Mouse (Mus musculus) cerebellum, adult 11 months (tissue): ENCODE data around the gene Runx3.

Experiments used
- DNase-seq: peaks from one replicate; pipeline ENCODE4 v3.0.0; 2022

Gene Runx3

DNA sequence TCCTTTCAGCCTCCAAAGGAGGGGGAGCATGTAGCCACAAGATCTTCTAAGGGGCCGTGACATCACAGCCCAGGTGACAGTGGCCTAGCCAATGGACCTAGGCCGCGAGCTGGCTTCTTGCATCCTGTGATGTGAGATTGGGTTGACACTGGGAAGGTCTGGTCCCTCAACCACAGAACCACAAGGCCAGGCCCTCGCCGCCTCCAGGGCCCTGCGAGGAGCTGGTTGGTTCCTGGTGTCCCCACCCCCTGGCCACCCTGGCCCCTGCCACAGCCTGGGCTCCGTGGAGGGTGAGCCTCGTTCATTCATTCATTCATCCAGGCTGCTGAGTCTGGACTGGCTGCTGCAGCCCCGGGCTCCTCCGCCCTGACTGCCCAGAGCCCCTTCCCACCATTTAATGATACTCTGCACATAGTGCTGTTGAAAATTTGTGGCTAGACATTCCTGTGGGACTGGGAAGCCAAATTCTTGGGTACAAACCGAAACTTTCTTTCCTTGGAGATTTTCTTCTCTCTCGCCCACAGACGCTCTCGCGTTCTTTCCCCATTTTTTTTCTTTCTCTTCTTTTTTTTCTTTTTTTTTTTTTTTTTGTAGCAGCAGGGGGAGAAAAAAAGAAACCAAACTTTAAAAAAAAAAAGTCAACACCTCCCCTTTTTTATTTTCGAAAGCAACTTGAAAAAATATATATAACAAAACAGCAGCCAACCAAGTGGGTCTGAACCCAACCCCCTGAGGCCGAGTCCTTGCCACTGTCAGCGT, at the start of gene Runx3:
TSS of gene Runx3 (plus strand) at position 311 of the 759 bp plus-strand sequence.
- DNase-seq = no peak

DNA sequence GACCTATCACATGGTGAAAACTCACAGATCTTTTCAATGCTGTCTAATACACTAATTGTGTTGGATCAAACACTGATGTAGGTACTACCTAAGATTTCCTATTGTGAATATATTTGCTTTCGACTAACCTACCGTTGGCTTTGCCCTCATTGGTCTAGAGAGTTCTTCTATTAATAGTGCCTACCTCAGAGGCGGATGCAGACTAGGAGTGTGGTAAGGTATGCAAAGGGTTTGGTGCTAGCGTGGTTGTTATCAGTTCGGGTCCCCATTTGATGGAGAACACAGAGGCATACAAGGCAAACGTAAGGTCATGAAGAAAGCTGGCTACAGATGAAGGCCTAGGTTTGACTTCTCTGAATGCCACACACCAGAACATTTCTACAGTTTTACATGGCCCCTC, 47.8 kb upstream of the Runx3 start:
- DNase-seq = no peak

DNA sequence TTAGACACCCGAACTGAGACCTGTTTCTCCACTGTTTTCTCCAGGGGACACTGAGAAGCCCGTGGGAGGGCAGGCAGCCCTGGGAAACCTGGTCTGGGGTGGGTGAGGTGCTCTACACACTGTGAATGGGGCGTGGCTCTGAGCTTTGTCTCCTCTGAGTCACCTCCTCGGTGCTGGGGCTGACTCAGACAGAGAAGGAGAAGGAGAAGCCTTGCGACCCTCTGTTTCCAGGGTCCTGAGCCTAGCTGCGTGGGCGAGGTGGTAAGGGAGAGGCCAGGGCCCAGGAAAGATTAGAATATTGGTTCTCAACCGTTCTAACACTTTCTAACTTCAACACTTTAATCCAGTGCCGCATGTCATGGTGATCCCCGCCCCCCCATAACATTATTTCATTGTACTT, 46.9 kb upstream of the Runx3 start:
- no peak for DNase-seq

DNA sequence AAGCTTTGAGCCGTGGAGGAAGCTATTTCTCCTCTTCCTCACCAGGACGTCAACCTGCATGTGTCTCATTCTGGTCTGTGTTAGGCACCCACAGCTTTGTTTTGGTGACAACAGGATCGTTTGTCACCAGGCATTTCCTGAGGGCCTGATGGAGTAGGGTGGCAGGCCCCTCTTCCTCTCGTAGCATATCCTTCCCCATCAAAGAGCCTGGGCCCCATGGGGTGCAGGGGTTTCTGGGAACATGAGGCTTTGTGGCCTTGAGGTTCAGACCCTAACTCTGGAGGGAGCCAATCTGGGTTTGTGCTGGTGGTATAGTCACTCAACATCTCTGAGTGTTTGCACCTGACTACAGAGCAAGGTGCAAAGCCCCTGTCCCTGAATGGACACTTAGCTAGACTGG, 45.8 kb upstream of the Runx3 start:
- DNase-seq = no peak

DNA sequence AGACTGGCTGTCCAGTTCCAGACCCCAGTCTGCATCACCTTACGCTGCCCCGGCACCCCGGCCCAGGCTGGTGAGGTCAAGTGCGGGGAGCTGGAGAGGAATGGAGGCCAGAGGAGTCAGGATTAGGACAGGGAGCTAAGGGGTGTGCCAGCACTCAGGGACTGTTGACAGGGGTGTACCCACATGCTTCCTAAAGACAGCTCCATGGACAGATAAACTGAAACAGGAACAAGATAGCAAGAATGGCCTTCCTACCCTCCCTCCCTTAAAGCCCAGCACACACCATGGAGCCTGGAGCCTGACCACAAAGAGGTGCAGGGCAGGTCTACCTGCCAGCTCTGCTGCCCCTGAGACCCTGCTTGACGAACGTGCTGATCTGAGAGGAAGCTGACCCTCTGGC, 45.1 kb upstream of the Runx3 start:
- DNase-seq = no peak

DNA sequence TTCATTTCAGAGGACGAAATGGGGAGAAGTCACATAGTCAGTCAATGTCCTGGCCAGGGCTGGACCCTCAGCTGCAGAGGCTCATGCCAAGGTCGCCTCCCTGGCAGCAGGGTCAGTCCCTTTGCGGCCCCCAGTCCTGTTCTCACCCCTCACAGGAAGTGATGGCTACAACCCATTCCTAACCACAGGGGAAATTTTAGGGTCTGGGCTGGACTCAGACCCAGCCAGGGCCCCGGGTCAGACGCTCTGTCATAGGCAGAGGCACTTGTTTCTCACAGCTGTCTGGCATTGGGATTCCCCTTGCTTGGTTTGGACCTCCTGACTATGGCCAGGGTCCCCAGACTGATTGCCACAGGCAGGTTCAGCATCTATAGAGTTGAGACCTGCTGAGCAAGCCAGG, 43.8 kb upstream of the Runx3 start:
- no peak for DNase-seq

DNA sequence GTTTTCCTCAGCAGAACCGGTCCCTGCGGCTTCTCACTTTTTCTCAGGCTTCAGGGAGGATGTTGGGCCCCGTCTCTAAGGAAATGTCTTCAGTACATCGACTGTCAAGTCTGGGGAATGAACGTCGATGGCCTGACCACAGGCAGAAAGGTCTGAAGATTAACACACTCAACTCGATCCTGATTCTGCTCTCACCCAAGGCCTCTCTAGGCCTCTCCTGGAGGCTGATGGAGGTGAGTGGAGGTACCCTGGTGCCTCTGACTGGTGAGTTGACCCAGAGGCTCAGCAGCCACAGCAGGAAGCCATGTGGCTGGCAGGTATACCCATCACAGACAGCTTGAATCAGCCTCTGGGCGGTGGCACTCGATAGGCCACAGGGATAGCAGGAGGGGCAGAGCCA, 43.3 kb upstream of the Runx3 start:
- no peak for DNase-seq

DNA sequence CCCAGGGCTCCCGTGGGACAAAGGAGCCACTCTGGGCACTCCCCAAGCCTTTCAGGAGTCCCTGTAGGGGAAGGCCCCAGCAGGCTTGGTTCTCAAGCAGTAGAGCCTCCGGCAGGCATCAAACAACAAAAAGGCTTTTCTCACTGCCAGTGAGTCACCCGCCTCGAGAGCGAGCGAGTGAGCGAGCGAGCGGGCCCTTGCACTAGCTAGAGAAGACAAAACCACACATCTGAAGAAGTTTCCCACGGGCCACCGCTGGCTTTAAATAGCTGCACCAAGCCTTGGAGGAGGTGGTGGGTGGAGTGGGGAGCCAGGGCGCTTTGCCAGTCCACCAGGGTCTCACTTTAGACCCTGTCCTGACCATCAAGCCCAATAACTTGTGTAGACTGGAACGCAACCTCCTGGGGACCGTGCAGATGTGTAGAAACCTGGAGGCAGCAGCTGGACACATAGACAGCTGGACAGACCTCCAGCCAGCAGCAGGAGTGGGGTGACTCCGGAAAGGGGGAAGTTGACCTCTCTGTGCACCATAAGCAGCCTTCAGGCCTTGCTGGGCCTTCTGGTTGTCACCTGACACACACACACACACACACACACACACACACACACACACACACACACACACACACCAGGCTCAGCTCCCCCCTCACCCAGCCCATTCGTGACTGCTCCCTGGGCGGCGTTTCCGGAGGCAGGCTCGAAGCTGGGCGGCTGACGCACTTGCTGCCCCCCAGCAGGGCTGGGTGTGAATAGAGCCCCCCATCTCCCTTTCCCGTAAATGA, 40.4 kb upstream of the Runx3 start:
- DNase-seq = no peak

DNA sequence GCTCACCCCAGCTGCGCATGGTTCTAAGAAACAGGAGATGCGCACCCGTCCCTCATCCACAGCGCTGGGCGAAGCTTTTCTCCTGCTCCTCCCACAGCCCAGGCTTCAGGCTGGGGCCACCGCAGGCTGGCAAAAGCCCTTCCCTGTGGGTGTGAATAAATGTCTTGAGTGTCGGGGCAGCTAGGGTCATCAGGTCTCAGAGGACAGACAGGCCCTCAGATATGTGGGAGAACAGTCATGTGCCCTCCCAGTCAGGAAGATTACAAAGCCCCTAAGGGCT, 39.9 kb upstream of the Runx3 start:
- no peak for DNase-seq

DNA sequence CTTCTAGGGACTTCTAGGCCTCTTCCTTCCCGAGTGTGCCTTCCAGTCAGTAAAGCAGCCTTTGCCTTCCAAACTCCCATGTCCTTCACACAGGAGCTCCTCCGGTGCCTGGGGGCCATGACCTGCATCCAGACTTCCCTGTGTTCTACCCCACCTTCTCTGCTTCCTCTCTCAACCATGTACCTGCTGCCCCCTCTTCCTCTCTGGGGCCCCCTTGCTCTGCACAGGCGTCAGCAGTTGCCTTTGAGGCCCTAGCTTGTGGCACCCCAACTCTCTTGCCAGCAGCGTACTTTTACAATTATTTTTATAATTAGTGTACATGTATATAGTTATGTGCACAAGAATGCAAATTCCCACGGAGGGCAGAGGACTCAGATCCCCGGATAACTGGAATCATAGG, 37.4 kb upstream of the Runx3 start:
- no peak for DNase-seq

DNA sequence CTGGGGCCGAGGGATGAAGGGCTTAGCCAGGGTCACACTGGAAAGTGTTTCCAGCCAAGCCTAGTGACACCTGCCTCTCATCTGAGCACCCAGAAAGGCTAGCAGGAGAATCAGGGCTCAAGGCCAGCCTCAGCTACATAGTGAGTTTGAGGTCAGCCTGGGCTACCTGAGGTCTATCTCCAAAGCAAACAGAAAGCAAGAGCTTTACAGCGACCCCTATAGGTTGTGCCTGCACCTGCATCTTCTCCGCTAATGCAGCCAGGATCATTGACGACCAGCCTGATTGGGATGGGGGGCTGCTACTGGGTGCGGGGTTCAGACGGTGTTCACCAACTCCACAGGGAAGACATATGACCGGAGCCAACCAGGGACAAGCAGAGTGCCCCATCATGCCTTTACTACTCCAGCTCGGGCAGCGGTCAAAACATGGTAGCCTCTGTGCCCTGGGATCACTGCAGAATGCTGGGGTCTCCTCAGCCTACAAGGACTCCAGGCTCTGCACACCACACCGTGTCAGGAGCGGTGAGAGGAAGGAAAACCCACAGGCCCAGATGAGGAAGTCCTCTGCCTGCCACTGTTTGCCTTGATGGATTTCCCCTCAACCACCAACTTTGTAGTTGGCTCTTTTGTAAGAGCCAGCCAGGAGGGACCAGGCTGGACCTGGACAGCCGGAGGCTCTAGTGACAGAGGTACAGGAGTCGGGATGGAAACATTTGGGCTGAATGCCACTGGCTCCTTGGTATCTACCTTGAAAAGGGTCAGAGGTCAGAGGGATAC, 35.2 kb upstream of the Runx3 start:
- no peak for DNase-seq

DNA sequence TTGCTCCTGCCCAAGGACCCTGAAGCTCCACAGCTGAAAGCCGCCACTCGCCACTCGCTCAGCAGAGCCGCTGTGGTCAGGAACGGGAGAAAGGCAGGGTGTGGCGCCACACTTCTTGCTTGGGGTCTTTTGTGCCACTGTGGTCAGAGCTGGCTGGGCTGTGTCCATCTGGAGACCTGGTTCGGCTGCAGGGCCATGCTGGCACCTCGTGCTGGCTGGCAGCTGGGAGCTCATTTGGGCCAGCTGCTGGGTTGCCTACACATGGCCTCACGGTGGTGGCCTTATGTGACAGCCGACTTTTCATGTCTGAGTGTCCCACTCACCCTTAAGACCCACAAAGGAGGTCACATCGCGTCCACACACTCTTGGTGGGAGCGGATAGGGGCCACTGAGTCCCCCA, 29.8 kb upstream of the Runx3 start:
- no peak for DNase-seq

DNA sequence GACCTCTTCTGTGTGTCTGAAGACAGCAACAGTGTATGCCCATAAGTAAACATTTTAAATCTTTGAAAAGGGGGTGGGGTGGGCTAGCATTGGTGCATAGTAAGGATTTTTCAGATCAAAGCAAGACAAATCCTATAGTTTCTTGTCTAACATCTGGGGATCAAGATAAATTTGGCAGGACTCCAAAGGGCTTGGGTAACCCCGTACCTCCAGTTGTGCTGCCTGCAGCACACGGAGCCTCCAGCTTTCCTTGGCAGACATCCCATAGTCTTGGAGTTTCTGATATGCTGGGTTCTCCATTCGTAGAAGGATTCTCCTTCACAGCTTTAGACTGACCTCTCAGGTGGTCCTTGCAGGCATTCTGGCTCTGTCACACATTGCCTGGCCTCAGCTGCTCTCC, 27.6 kb upstream of the Runx3 start:
- no peak for DNase-seq

DNA sequence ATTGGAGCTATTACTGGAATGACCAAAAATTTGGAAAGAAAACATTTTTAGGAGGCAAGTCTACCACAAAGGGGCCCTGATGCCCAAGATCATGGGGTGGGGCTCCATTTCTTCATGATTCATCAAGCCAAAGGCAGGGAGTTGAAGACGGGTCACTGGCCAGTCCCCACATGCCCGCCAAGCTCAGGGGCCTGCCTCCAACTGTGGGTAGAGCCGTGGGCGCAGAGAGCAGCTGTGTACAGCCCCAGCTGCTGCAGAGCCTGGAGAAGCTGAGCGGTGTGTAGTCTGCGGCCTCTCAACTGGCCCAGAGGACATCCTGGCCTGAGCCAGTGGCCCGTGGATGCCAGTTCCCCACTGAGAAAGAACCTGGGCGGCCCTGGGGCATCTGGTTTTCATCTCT, 24.8 kb upstream of the Runx3 start:
- no peak for DNase-seq

DNA sequence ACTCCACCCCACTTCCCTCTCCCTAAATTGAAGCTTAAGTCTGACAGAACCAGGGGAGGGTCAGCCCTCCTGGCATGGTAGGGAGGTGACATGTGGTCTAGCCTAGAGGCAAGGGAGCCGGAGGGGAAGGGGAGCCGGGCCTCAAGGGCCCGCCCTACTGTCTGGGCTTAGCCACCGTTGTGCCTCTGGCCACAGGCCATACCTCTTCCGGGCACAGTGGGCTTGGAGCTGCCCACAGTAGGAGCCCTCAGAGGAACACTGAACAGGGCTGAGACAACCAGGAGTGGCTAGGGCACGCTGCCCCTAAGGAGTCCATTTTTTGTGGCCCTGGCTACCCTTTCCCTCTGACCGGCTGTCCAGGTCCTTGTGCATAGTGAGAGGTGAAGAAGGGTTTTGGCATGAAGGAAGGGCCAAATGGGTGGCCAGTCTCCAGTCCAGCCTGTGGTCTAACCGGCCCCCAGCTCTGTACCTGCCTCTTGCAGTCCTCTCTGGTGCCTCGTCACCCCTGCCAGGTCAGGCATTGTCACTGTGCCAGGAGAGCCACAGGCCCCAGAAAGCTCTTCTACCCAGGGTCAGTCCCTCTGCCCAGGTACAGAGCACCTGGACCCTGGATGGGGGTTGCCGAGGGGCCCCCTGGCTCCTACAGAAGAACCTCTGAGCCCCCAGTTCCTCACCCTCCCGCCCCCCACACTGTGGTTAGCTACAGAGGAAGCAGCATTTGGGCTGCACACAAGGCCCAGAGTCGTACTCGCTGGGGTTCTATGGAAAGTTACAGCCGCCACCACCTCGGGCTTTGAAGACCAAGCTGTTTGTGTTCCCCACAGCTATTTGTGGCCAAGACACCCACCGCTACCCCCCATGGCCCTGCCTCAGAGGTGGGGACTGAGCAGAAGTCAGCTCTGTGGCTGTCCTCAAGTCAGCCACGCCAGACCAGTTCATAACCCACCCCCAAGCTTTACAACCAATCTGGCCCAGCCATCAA, 22.3 kb upstream of the Runx3 start:
- DNase-seq = no peak

DNA sequence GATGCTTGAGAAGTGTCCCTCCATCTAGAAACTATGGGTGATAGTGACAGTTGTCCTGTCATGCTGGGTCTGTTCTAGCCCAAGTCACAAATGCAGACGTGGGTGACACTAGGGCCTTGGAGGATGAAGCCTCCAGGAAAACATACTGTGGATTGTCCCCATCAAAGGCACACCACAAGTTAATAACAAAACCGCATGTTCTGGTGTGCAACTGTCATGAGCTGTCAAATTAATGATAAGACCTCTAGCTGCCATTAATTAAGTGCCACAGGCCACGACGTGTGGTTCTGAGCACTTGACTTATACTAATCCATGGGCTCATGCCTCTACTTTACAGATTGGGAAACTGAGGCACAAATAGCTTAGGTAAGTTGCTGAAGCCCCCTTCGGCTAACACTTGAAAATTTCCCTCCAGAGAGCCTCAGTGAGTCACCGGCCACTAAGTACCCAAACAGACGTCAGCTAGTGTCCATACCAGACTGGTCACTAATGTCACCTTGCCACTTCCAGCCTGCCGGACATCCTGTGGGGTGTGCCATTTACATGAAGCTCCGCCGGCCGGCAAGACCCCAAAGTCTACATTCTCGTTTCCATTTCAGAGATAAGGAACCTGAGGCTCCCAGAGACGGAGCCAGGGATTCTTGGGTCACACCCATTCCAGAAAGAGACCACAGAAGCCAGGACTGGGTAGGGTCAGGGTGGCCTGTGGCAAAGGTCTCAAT, 18.3 kb upstream of the Runx3 start:
- no peak for DNase-seq

DNA sequence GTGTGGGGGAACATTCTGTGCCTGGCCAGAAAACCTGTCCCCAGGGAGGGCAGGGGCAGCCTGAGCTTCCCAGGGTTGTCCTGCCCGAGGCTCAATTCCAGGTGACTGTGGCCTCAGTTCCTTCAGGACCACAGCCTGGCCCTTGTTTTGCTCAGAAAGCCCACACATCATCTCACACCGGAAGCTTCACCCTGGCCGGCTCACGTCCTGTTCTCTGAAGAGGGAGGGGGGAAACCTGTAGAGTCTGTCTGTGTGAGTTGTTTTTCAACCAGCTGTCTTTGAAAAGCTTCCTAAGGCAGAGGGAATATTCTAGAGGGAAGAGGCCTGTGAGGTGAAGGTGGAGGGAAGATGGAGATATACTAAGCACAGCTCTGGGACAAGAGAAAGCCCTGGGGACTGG, 17.7 kb upstream of the Runx3 start:
- DNase-seq = no peak

DNA sequence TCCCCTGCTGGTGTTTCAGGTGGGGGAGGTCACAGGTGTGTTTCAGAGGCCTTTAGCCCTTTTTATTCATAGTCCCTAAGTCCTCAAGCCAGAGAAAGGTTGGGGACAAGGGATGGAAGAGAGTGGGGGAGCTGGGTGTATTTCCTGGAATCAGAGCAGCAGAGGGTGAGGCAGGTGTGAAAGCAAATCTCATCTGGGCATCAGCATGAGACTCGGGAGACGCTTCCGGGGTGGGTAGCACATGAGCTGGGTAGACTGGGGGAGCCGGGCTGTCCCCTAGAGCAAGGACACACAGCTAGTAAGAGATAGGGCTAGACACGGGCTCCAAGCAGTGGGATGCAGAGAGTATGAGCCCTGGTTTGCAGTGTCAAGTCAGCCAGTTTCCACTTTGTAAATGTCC, 16.7 kb upstream of the Runx3 start:
- no peak for DNase-seq

DNA sequence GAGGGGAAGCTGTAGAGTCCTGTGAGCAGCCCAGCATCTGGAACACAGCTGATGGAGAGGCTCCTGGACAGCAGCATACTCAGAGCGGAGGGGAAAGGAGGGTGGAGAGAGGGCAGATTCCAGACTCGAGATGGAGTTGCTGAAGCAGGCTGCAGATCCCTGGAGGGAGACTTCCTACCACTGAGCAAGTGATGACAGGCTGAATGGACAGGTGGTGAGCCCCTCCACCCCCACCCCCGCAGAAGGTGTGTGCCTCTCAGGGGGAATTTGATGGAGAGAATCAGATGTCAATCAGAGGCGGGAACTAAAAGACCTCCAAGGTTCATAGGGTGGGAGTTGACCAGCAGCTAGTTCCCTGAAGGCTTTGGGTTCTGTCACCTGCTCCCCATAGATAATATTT, 13.5 kb upstream of the Runx3 start:
- DNase-seq = no peak

DNA sequence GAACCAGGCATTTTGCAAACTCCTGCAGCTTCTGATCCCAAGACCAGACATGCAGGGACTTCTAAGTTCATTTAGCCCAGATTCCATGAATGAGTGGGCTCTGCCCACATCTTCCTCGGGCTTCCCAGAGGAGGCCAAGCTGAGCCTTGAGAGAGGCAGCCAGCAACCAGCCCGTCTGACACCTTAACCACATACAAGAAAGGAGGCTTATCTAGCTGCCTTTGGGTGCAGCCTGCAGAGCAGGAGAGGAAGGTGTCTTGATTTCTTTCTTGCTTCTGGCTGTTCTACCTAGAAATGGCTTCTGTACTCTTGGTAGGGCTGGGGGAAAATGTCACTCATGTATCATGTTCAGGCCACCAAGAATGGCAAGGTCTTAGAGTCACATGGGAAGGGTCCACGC, 11.8 kb upstream of the Runx3 start:
- DNase-seq = no peak

DNA sequence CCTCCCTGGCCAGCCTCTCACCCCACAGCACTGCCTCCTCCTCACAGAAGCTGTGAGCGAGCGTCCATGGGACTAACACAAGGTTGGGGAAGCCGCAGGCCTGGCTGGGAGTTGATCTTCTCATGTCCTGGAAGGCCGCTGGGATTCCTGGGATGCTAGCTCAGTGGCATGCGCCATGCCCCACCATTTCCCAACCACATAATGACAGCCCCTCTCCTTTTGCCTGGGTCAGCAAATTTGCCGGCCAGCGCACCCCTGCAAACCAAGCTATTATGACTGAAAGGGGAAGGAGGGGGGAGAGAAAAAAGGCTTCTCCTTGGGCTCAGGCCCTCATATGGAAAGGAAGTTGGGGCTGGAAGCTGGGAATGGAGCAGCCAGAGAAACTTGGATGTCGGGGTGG, 6.8 kb upstream of the Runx3 start:
- no peak for DNase-seq

DNA sequence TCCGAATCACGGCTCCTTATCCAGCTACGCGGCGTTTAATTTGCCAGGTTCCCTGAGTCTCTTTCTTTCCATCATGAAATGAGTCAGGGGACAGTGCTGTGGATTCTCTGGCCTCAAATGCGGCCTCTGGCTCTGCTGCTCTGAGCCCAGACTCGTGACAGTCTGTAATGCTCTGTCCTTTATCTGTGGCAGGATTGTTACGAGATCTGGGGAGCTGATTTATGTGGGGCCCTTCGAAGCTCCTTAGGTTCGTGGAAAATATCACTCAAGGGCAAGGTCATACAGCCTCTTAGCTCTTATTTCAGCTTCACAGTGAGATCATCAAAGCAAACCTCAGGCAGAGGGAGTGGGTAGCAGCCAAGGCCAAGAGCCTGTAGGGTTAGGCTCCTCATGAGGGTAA, 6.2 kb upstream of the Runx3 start:
- DNase-seq = no peak
